Mouse (Mus musculus) right cerebral cortex, adult 2 months (tissue): ENCODE measurements around the gene Dnmt3b.
"Not testable (repeated sequence)": the region's sequence is repeated elsewhere in the genome, so short reads cannot be mapped to it uniquely, and the experiment has no call there.

Source experiments
- DNase-seq, 2 experiments: peaks; one replicate each; pipeline ENCODE4 v3.0.0; 2021 to 2022; ENCODE audit warnings: low spot score in 2 of 2

Gene Dnmt3b

DNA sequence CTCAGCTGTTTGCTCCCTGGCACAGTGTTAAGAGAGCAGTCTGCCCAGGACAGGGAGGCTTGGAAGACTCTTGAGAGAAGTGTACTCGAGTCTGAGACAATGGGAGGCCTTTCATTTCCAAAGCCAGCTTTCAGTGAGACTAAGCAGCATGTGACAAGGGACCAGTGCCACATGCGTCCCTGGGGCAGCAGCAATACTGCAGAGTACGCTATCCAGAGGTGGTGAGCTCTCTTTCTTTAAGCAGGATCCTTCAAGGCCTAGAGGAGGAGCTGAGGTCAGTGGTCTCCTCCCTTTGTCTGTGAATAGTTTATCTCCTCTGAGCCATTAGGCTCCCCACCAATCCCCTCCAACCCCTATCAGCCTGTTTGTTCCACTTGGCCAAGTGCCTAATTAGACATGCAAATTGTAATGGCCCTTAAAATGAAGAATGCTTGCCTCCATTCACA, 63.4 kb downstream of the Dnmt3b start:
- peak; percentile 3 to 10 for DNase-seq

DNA sequence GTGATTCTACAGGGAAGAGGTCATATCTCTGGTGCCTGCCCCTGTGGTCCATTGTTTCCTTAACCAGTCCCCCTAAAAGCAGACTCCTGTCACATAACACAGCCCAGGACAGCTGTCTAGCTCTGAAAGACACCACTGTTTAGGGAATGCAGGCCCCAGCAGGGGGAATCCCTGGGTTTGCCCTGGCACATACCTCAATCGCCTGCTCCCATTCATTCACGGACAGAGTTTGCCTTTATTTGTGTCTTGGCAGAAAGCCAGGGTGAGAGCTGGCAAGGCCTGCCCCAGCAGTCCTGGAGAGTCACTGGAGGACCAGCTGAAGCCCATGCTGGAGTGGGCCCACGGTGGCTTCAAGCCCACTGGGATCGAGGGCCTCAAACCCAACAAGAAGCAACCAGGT, 64.0 kb downstream of the Dnmt3b start:
- DNase-seq, result peak; percentile 34 to 56

DNA sequence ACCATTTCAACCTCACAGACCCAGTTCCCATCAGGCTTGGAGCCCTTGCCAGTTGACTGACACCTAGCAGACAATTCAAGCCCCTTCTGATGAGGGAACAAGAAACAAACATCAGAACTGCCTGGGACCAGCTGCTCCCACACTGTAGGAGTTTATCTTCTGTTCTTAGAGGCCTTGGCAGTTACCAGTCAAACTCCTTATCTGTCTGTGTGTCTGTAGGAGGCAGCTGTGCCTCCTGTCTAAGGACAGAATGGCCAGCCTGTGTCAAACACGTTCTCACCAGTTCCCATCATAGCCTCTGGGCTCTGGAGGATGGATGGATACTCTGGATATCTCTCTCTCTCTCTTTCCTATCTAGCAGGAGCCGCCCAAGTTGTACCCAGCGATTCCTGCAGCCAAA, 68.6 kb downstream of the Dnmt3b start:
- DNase-seq, result not testable (repeated sequence)

DNA sequence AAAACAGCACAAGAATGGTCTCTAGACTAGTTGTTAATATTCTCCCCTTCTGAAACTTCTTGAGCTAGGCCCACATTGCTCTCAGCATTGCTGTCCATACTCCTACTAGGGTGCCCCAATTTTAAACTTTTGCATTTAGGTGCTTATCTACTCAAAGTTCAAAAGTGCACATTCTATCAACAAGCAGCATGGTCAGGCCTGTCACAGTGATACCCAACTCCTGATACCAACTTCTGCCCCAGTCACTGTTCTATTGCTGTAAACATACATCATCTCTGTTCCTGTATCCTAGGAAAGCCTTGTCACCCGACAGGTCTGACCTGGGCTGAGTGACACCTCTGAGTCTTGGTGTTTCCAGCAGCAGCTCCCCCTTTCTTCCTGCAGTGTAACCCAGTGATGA, 73.8 kb downstream of the Dnmt3b start:
- no peak for DNase-seq

DNA sequence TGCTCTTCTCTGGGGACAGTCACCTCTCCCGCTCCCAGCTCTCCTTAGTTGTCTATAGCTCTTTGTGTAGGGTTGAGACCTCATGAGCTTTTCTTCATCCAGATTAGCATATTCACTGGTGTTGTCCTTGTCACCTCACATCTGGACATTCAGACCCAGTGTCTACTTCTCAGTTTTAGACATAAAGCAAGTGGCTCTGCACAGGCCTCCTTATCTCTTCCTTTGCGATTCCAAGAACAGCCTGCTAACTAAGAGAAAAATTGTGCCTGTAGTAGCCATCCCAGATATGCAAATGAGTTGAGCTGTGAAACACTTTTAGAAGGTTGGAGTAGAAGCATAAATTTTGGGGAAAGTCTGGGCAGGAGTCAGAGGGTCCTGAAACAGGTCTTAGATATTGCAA, 75.2 kb downstream of the Dnmt3b start:
- DNase-seq, result no peak

DNA sequence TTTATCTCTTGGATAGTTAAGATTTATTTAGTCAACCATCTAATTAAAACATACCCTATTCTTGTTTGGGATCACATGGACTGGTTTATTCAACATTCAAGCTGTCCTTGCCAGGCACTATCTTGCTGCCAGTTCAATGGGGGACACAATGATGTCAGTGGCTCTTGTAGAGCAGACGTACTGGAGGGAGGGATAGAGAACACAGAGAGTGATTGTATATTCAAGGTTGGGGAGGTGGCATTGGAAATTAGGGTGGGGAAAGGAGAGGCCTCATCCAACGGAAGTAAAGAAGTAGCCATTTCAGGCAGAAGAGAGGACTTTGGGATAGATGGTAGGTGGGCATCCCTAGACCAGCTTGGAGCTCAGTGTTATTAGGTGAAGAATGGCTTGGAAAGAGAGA, 75.6 kb downstream of the Dnmt3b start:
- DNase-seq, result no peak

DNA sequence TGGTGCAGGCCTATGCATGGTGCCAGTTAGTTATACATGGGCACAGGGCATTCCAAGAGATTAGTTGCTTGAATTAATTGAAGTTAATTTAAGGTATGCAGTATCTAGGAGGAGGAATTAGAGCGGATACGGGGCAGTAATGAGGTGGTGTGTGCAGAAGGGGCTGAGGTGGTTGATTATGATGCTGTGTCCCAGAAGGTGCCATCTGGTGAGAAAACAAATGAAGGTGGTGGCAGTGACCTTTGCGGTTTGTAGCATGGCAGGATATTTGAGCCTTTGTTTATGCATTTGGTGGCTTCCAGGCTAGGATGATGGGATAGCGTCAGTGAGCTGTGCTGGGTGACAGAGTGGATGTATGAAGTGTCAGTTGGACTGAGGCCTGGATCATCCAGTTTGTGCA, 76.0 kb downstream of the Dnmt3b start:
- DNase-seq, result no peak

DNA sequence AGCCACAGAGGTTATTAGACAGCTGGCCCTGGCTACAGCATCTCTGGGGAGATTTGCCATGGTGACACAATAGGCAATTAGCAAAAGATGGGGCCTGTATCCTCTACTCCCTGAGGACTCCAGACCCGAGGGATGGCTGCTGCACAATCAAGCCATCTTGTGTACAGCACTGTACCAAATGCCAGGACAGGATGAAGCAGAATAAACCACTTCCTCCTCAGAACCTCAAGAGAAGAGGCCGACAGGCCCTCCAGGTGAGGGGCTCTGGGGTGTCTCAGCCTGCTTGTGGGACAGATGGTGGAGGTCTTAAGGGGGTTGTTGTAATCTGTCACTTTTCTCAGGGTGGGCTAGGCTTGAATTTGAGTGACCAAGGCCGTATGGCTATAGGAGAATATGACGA, 84.8 kb downstream of the Dnmt3b start:
- DNase-seq, result no peak
